Mouse (Mus musculus) CD4-positive naive resting alpha-beta T cell, adult 76 days (primary cell): ENCODE data around the gene B3galnt1. TPM values are rescaled to one million over a fixed set of nuclear protein-coding genes. Genes with fewer than 3 reads are reported as not detected.

ENCODE experiments used
- total RNA-seq: library from RNA; stranded (reverse); gene quantifications from one replicate; pipeline ENCODE4 v1.2.4, GENCODE M21; 2023

Gene B3galnt1
- 0.35 TPM for total RNA-seq

DNA sequence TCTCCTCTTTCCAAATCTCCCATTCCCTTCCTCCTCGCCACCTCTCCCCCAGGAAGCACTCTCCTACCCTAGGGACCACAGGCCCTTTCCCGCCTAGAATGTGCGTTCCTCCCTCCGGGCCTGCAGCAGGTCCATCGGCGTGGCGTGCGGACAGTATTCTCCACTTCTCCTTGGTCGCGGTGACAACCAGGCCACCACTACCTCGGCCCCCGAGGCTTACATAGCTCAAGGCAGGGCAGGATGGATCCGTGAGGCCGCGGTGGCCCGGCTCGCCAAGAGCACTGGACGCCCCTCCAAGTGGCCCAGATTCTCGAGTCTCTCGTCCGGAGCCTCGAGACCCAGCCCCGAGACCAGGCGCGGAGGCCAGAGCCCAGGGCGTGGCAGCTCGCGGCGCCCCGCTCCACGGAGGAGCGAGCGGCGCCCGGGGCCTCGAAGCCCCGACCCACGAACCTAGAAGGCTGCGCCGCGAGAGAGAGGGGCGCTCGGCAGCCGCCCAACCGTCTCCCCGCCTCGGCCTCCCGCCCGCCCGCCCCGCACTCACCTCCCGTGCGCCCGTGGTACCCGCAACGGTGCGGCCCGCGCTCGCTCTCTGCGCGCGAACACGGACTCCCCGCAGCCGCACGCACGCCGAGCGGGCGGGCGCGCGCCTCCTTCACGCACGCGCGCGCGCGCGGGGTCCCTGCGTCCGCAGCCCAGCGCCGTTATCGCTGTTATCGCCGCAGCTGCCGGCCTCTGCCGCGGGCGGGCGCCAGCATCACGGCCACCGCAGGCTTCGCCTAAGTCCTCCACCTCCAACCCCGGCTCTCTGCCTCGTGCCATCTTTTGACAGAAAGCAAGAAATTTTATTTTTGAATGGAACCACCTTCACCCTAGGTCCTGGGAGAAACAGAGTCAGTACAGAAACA lies at the start of gene B3galnt1:
Gene B3galnt1 (minus strand): TSS at position 700 of the 905 bp plus-strand sequence.

Other genes starting within 250 kb of the B3galnt1 start
- 122 TPM for gene Nmd3, start 123.0 kb upstream of the B3galnt1 start, total RNA-seq